Mouse (Mus musculus): ENCODE data around the gene Opa3. TPM values are rescaled to one million over a fixed set of nuclear protein-coding genes. Genes with fewer than 3 reads are reported as not detected.

Opa3 gene
- total and polyA plus RNA-seq, 3 experiments = 9.4 to 21.2 (median 11.9) TPM

- Histone ChIP-seq H3K9me3 (replicated peaks; ENCODE audit: low read length) (no peaks in the 10 kb centered on the region), H3K27ac (ENCODE audit: insufficient read depth, low read depth) (no peak overlapping the region), H3K27me3 (replicated peaks) (no peaks in the 10 kb centered on the region), H3K4me1 (ENCODE audit: control insufficient read depth in 1 of 2, insufficient read depth in 2 of 2) (peaks cover 2 to 30% of the 10 kb centered on the region in 2 experiments; a peak in 3 of 4 replicates), H3K36me3 (replicated peaks in 1 of 2; ENCODE audit: control insufficient read depth in 1 of 2, insufficient read depth in 1 of 2, low read length in 1 of 2) (peaks cover 63 to 90% of the 10 kb centered on the region in 2 experiments), H3K4me3 (replicated peaks in 1 of 3; ENCODE audit: low read depth in 2 of 3, low read length in 2 of 3, poor library complexity in 1 of 3) (no peak overlapping the region), H3K4me2 (ENCODE audit: insufficient read depth, low read depth, poor library complexity, severe bottlenecking) (no peak overlapping the region), H3K79me2 (replicated peaks; ENCODE audit: control insufficient read depth, extremely low read depth, insufficient read depth, poor library complexity, severe bottlenecking) (no peaks in the 10 kb centered on the region), H3K9ac (ENCODE audit: insufficient read depth, low read depth) (no peak overlapping the region)
- in situ Hi-C loops (cut with MboI; ENCODE audit: low pct_ligation_motif_present, low pct_unique_long_range_greater_than_20kb, low sequenced_read_pairs) (no loop called here), dilution Hi-C loops (cut with MboI; ENCODE audit: extremely low pct_ligation_motif_present, extremely low pct_unique_long_range_greater_than_20kb, low sequenced_read_pairs) (no loop called here)
- DNase-seq (ENCODE audit: extremely low read depth) = peak; percentile 69
- TF ChIP-seq KAT2A (IDR thresholded peaks at IDR 0.05; ENCODE audit: insufficient replicate concordance, low read length) = no peak
- no peak for TF ChIP-seq HCFC1 (IDR thresholded peaks at IDR 0.05; ENCODE audit: low read depth, low read length)
- TF ChIP-seq RCOR1 (conservative IDR thresholded peaks at IDR 0.05; ENCODE audit: low read depth, low read length) = no peak
- no peak for TF ChIP-seq UBTF (IDR thresholded peaks at IDR 0.05; ENCODE audit: low read depth, low read length)
- TF ChIP-seq MXI1 (IDR thresholded peaks at IDR 0.05; ENCODE audit: low read depth, low read length) = no peak
- TF ChIP-seq USF2 (conservative IDR thresholded peaks at IDR 0.05; ENCODE audit: low read depth, low read length) = no peak
- no peak for TF ChIP-seq E2F4 (IDR thresholded peaks at IDR 0.05; ENCODE audit: insufficient replicate concordance, low read depth, low read length)
- no peak for TF ChIP-seq SIN3A (IDR thresholded peaks at IDR 0.05; ENCODE audit: low read length)
- TF ChIP-seq ZC3H11A (IDR thresholded peaks at IDR 0.05; ENCODE audit: low read depth, low read length) = no peak
- TF ChIP-seq EP300 (IDR thresholded peaks at IDR 0.05; ENCODE audit: low read length) = no peak
- TF ChIP-seq MAFK (IDR thresholded peaks at IDR 0.05; ENCODE audit: insufficient replicate concordance, low read length) = no peak
- TF ChIP-seq CHD2 (IDR thresholded peaks at IDR 0.05; ENCODE audit: low read length) = no peak
- no peak for TF ChIP-seq NRF1 (IDR thresholded peaks at IDR 0.05; ENCODE audit: low read depth, low read length)
- no peak for TF ChIP-seq BHLHE40 (IDR thresholded peaks at IDR 0.05; ENCODE audit: low read depth, low read length)
Measured at GRCm38 (mm10) chr7:19257390-19258022, 29.4 kb downstream of the Opa3 start.

DNA sequence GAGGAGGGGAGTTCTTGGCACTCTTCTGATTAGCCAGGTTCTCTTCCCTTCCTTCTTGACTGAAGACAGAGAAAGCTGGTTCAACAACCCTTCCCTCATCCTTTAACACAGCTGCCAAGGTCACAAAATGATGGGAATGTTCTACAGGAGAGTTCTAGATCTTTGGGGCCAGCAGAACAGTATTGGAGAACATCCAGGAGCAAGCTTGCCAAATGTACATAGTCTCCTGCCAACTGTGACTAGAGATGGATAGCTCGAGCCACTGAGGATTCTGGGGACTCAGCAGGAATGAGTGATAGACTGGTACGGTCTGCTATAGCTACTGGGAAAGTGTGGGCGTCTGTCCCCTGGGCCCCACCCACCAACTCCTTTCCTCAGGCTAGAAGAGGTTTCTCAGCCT lies 30.2 kb downstream of the Opa3 start:
- in situ Hi-C loops (cut with MboI; ENCODE audit: low pct_ligation_motif_present, low pct_unique_long_range_greater_than_20kb, low sequenced_read_pairs) = no loop called here
- peaks cover 69 to 91% of the 10 kb centered on the region in 2 experiments for H3K36me3 ChIP-seq (replicated peaks in 1 of 2; ENCODE audit: control insufficient read depth in 1 of 2, insufficient read depth in 1 of 2, low read length in 1 of 2)
- TF ChIP-seq KAT2A (IDR thresholded peaks at IDR 0.05; ENCODE audit: insufficient replicate concordance, low read length) (no peak), USF2 (conservative IDR thresholded peaks at IDR 0.05; ENCODE audit: low read depth, low read length) (no peak), NRF1 (IDR thresholded peaks at IDR 0.05; ENCODE audit: low read depth, low read length) (no peak), RCOR1 (conservative IDR thresholded peaks at IDR 0.05; ENCODE audit: low read depth, low read length) (no peak), PAX5 (IDR thresholded peaks at IDR 0.05; ENCODE audit: low read length) (no peak), HCFC1 (IDR thresholded peaks at IDR 0.05; ENCODE audit: low read depth, low read length) (no peak), CTCF (conservative IDR thresholded peaks at IDR 0.05 in 1 of 2, IDR thresholded peaks at IDR 0.05 in 1 of 2; ENCODE audit: low read depth in 2 of 2, low read length in 2 of 2) (no peak), GABPA (IDR thresholded peaks at IDR 0.05; ENCODE audit: insufficient replicate concordance, low read depth, low read length) (no peak), NELFE (IDR thresholded peaks at IDR 0.05; ENCODE audit: low read depth, low read length) (no peak), ETS1 (conservative IDR thresholded peaks at IDR 0.05; ENCODE audit: low read depth, low read length) (no peak), ZKSCAN1 (IDR thresholded peaks at IDR 0.05; ENCODE audit: borderline replicate concordance, low read depth, low read length) (no peak), UBTF (IDR thresholded peaks at IDR 0.05; ENCODE audit: low read depth, low read length) (no peak), E2F4 (IDR thresholded peaks at IDR 0.05; ENCODE audit: insufficient replicate concordance, low read depth, low read length) (no peak), TCF12 (IDR thresholded peaks at IDR 0.05; ENCODE audit: low read depth, low read length) (no peak), BHLHE40 (IDR thresholded peaks at IDR 0.05; ENCODE audit: low read depth, low read length) (no peak), JUN (IDR thresholded peaks at IDR 0.05; ENCODE audit: insufficient read depth, low read depth, low read length) (no peak), USF1 (IDR thresholded peaks at IDR 0.05; ENCODE audit: low read depth, low read length) (no peak), MAFK (IDR thresholded peaks at IDR 0.05; ENCODE audit: insufficient replicate concordance, low read length) (no peak)

More for the DNA sequence above, 30.2 kb downstream of the Opa3 start:
- H3K4me2 ChIP-seq (ENCODE audit: insufficient read depth, low read depth, poor library complexity, severe bottlenecking) = no peak overlapping the region
- H3K4me1 ChIP-seq (ENCODE audit: control insufficient read depth in 1 of 2, insufficient read depth in 2 of 2) = peaks cover 2 to 30% of the 10 kb centered on the region in 2 experiments; a peak in 3 of 4 replicates
- DNase-seq (ENCODE audit: extremely low read depth) = no peak
- no peak overlapping the region for H3K9ac ChIP-seq (ENCODE audit: insufficient read depth, low read depth)
- H3K79me2 ChIP-seq (replicated peaks; ENCODE audit: control insufficient read depth, extremely low read depth, insufficient read depth, poor library complexity, severe bottlenecking) = no peaks in the 10 kb centered on the region
- H3K27me3 ChIP-seq (replicated peaks) = no peaks in the 10 kb centered on the region
- no peak overlapping the region for H3K4me3 ChIP-seq (replicated peaks in 1 of 3; ENCODE audit: low read depth in 2 of 3, low read length in 2 of 3, poor library complexity in 1 of 3)
- H3K27ac ChIP-seq (ENCODE audit: insufficient read depth, low read depth) = no peak overlapping the region
- dilution Hi-C loops (cut with MboI; ENCODE audit: extremely low pct_ligation_motif_present, extremely low pct_unique_long_range_greater_than_20kb, low sequenced_read_pairs) = no loop called here
- H3K9me3 ChIP-seq (replicated peaks; ENCODE audit: low read length) = no peaks in the 10 kb centered on the region
